ENCODE assay signal across 9 mouse cellular contexts in genomic region chr9:121398761-121399160, GRCm38 (mm10).
DNase-seq lines count a peak whose midpoint lies in the region; ATAC-seq and TF ChIP-seq lines count a peak whose summit lies in the region.
"Had no signal": no experiment of that assay in that cellular context is flagged by ENCODE, and none has a peak within 500 bp of the region (broad histone marks: within the 10 kb centered on the region; RNA-seq: fewer than 3 reads in every experiment).

No protein-coding gene starts in this region.

- peak overlapping the region; percentile 95 for H3K27ac ChIP-seq in forebrain, postnatal 0 days (ENCODE audit: low read depth, low read length)
- H3K27ac ChIP-seq in liver, postnatal 0 days (ENCODE audit: low read depth) = no peak overlapping the region
- no peak overlapping the region for H3K27ac ChIP-seq in liver, embryonic 12.5 days
- H3K27ac ChIP-seq: liver, embryonic 15.5 days had no signal

- 0 out of 2 replicates have a peak, but pooled peaks cover 2% of the 10 kb centered on the region for H3K36me3 ChIP-seq in forebrain, postnatal 0 days (ENCODE audit: insufficient read depth)
- H3K36me3 ChIP-seq in liver, postnatal 0 days (replicated peaks; ENCODE audit: insufficient read depth, low read length) = peaks cover 6% of the 10 kb centered on the region
- H3K36me3 ChIP-seq in liver, embryonic 12.5 days = no peaks in the 10 kb centered on the region
- H3K36me3 ChIP-seq: liver, embryonic 15.5 days had no signal

- H3K4me3 ChIP-seq in forebrain, postnatal 0 days (ENCODE audit: low read depth, low read length) = no peak overlapping the region
- H3K4me3 ChIP-seq in liver, postnatal 0 days (ENCODE audit: low read depth, low read length) = no peak overlapping the region
- no peak overlapping the region for H3K4me3 ChIP-seq in liver, embryonic 12.5 days
- H3K4me3 ChIP-seq: liver, embryonic 15.5 days had no signal

- H3K9ac ChIP-seq in forebrain, postnatal 0 days = peak overlapping the region; percentile 44
- H3K9ac ChIP-seq in liver, postnatal 0 days (replicated peaks) = no peak overlapping the region
- H3K9ac ChIP-seq in liver, embryonic 12.5 days = no peak overlapping the region
- H3K9ac ChIP-seq: liver, embryonic 15.5 days had no signal

- TF ChIP-seq CTCF in forebrain, postnatal 0 days (IDR thresholded peaks at IDR 0.05; ENCODE audit: low read depth) = peak; percentile 43
- TF ChIP-seq CTCF in liver, postnatal 0 days (IDR thresholded peaks at IDR 0.05; ENCODE audit: low read depth) = no peak

- H3K4me1 ChIP-seq in forebrain, postnatal 0 days (ENCODE audit: insufficient read depth) = peaks cover 34% of the 10 kb centered on the region
- peaks cover 3% of the 10 kb centered on the region; the same call in 1 of the 2 replicates for H3K4me1 ChIP-seq in liver, postnatal 0 days (ENCODE audit: insufficient read depth)
- 0 out of 2 replicates have a peak, but pooled peaks cover 4% of the 10 kb centered on the region for H3K4me1 ChIP-seq in liver, embryonic 12.5 days

- H3K4me2 ChIP-seq in forebrain, postnatal 0 days (ENCODE audit: low read depth) = peak overlapping the region; percentile 45
- H3K4me2 ChIP-seq in liver, postnatal 0 days (ENCODE audit: low read depth, low read length) = no peak overlapping the region
- no peak overlapping the region for H3K4me2 ChIP-seq in liver, embryonic 12.5 days
- H3K4me2 ChIP-seq: liver, embryonic 15.5 days had no signal

- peak; percentile 44 for DNase-seq in gastrocnemius, adult 18-20 months (ENCODE audit: low spot score)
- no peak for DNase-seq in gastrocnemius, postnatal 10 days
- DNase-seq in Muller cell, postnatal 12 days (ENCODE audit: inconsistent ontology term) = peak; percentile 42
- peak; percentile 92 for DNase-seq in forebrain, postnatal 0 days
- peak; percentile 54 for DNase-seq in lung, postnatal 10 days
- no peak for DNase-seq in natural killer cell, adult 2 months (ENCODE audit: low spot score in 2 of 2)
- DNase-seq in liver, postnatal 0 days = no peak

- no peaks in the 10 kb centered on the region for H3K27me3 ChIP-seq in forebrain, postnatal 0 days (ENCODE audit: insufficient read depth, low read length)
- no peaks in the 10 kb centered on the region for H3K27me3 ChIP-seq in liver, postnatal 0 days (ENCODE audit: insufficient read depth, low read length)
- no peaks in the 10 kb centered on the region for H3K27me3 ChIP-seq in liver, embryonic 12.5 days (replicated peaks)
- H3K27me3 ChIP-seq: liver, embryonic 15.5 days had no signal

- no peak for TF ChIP-seq EP300 in liver, postnatal 0 days (IDR thresholded peaks at IDR 0.05; ENCODE audit: low read depth)

- H3K9me3 ChIP-seq in forebrain, postnatal 0 days (ENCODE audit: low read length) = no peaks in the 10 kb centered on the region
- H3K9me3 ChIP-seq in liver, postnatal 0 days (ENCODE audit: low read length) = no peaks in the 10 kb centered on the region
- no peaks in the 10 kb centered on the region for H3K9me3 ChIP-seq in liver, embryonic 12.5 days (replicated peaks)
- H3K9me3 ChIP-seq: liver, embryonic 15.5 days had no signal

- WGBS in forebrain, postnatal 0 days = 26% methylated on average over 7 of the region's 7 CpGs
- 87% methylated on average over 7 of the region's 7 CpGs for WGBS in liver, postnatal 0 days (ENCODE audit: insufficient replicate concordance)
- WGBS in liver, embryonic 12.5 days (ENCODE audit: insufficient replicate concordance) = 81% methylated on average over 7 of the region's 7 CpGs

- peak; percentile 81 for ATAC-seq in forebrain, postnatal 0 days
- no peak for ATAC-seq in liver, postnatal 0 days
- no peak for ATAC-seq in liver, embryonic 12.5 days

Comparison
In these comparisons a context has a peak if more than half of its experiments do, and no peak if none do; other contexts are left out.
1. DNase-seq: peak in gastrocnemius, adult 18-20 months (single experiment), Muller cell, postnatal 12 days (single experiment), forebrain, postnatal 0 days (single experiment) and lung, postnatal 10 days (single experiment); none in gastrocnemius, postnatal 10 days (single experiment), natural killer cell, adult 2 months (0 of 2) and liver, postnatal 0 days (single experiment).